Mouse (Mus musculus) erythroblast, embryonic 14.5 days (primary cell): ENCODE data around the gene Syt14. TPM values are rescaled to one million over a fixed set of nuclear protein-coding genes. Genes with fewer than 3 reads are reported as not detected.
A peak's percentile ranks its signal among the peaks of the same experiment; 100 is the strongest.

Experiments used
- H3K27me3 ChIP-seq: 2 replicates; pipeline ENCODE4 v1.6.1; 2012; ENCODE audit warnings: inconsistent platforms; ENCODE audit not compliant: control insufficient read depth
- H3K36me3 ChIP-seq: 2 replicates; pipeline ENCODE4 v1.6.1; 2012; ENCODE audit warnings: mild to moderate bottlenecking, inconsistent platforms; ENCODE audit not compliant: control insufficient read depth
- H3K4me1 ChIP-seq: 2 replicates; pipeline ENCODE4 v1.6.1; 2012; ENCODE audit warnings: inconsistent platforms; ENCODE audit not compliant: control insufficient read depth
- H3K4me3 ChIP-seq: replicated peaks from 2 replicates; pipeline ENCODE3; 2012; ENCODE audit warnings: moderate library complexity, mild to moderate bottlenecking, inconsistent platforms
- H3K9me3 ChIP-seq: 2 replicates; pipeline ENCODE4 v1.6.1; 2012; ENCODE audit warnings: low read length, inconsistent platforms, mixed read lengths; ENCODE audit not compliant: control insufficient read depth
- GATA1 ChIP-seq: IDR thresholded peaks from 2 replicates; pipeline ENCODE4 v1.6.1; 2012; ENCODE audit warnings: low read length, inconsistent platforms, mixed read lengths
- TAL1 ChIP-seq: IDR thresholded peaks from 3 replicates; pipeline ENCODE4 v1.6.1; 2012; ENCODE audit warnings: low read length, inconsistent platforms, mixed read lengths
- polyA plus RNA-seq: library from polyadenylated mRNA; stranded (reverse); fragments of >175 nt; gene quantifications from 2 replicates; pipeline ENCODE4 v1.2.3, GENCODE M21; 2012

Syt14 gene
- polyA plus RNA-seq, 1 experiment = 0.53 TPM

GRCm38 (mm10) chr1:192857582-192857981 is 178.0 kb downstream of the Syt14 start:
- no peak for TF ChIP-seq GATA1
- no peak for TF ChIP-seq TAL1
- H3K27me3 ChIP-seq = peaks cover 58% of the 10 kb centered on the region

GRCm38 (mm10) chr1:192856931-192857330 is 178.6 kb downstream of the Syt14 start:
- H3K4me3 ChIP-seq = no peak overlapping the region
- no peaks in the 10 kb centered on the region for H3K4me1 ChIP-seq
- no peaks in the 10 kb centered on the region for H3K36me3 ChIP-seq
- no peaks in the 10 kb centered on the region for H3K9me3 ChIP-seq
- TF ChIP-seq TAL1 (no peak), GATA1 (no peak)
- peaks cover 65% of the 10 kb centered on the region for H3K27me3 ChIP-seq

More at GRCm38 (mm10) chr1:192857582-192857981, 178.0 kb downstream of the Syt14 start:
- H3K9me3 ChIP-seq = no peaks in the 10 kb centered on the region
- no peak overlapping the region for H3K4me3 ChIP-seq
- no peaks in the 10 kb centered on the region for H3K36me3 ChIP-seq
- H3K4me1 ChIP-seq = no peaks in the 10 kb centered on the region

- TF ChIP-seq TAL1 (no peak), GATA1 (no peak)
- Histone ChIP-seq H3K4me1 (no peaks in the 10 kb centered on the region), H3K4me3 (no peak overlapping the region), H3K36me3 (no peaks in the 10 kb centered on the region), H3K9me3 (no peaks in the 10 kb centered on the region), H3K27me3 (peaks cover 70% of the 10 kb centered on the region)
Measured at GRCm38 (mm10) chr1:192856411-192856810, 179.2 kb downstream of the Syt14 start.

- H3K36me3 ChIP-seq = no peaks in the 10 kb centered on the region
- no peaks in the 10 kb centered on the region for H3K9me3 ChIP-seq
- H3K27me3 ChIP-seq = peaks cover 77% of the 10 kb centered on the region
- H3K4me3 ChIP-seq = peak within 1 kb of the TSS; percentile 26
- H3K4me1 ChIP-seq = no peaks in the 10 kb centered on the region
- TF ChIP-seq GATA1 (no peak), TAL1 (no peak)
Measured at GRCm38 (mm10) chr1:192855474-192856230, 179.9 kb downstream of the Syt14 start, which contains the start of gene Sertad4. Gene Sertad4, minus strand, starts transcription at chr1:192855756.

- Histone ChIP-seq H3K9me3 (no peaks in the 10 kb centered on the region), H3K27me3 (peaks cover 81% of the 10 kb centered on the region), H3K4me3 (peak overlapping the region; percentile 26)
Measured at GRCm38 (mm10) chr1:192854819-192855271, 180.7 kb downstream of the Syt14 start.

GRCm38 (mm10) chr1:192853988-192854818 is 181.4 kb downstream of the Syt14 start:
- Histone ChIP-seq H3K4me3 (no peak overlapping the region), H3K4me1 (no peaks in the 10 kb centered on the region), H3K36me3 (no peaks in the 10 kb centered on the region), H3K9me3 (no peaks in the 10 kb centered on the region), H3K27me3 (peaks cover 86% of the 10 kb centered on the region)
- no peak for TF ChIP-seq GATA1
- no peak for TF ChIP-seq TAL1

More at GRCm38 (mm10) chr1:192854819-192855271, 180.7 kb downstream of the Syt14 start:
- no peaks in the 10 kb centered on the region for H3K36me3 ChIP-seq
- no peaks in the 10 kb centered on the region for H3K4me1 ChIP-seq
- TF ChIP-seq TAL1 (no peak), GATA1 (no peak)

- no peaks in the 10 kb centered on the region for H3K36me3 ChIP-seq
- H3K27me3 ChIP-seq = peaks cover 93% of the 10 kb centered on the region
- H3K9me3 ChIP-seq = no peaks in the 10 kb centered on the region
- H3K4me1 ChIP-seq = no peaks in the 10 kb centered on the region
- no peak overlapping the region for H3K4me3 ChIP-seq
- TF ChIP-seq GATA1 = no peak
- TF ChIP-seq TAL1 = no peak
Measured at GRCm38 (mm10) chr1:192853429-192853828, 182.1 kb downstream of the Syt14 start.

- Histone ChIP-seq H3K9me3 (no peaks in the 10 kb centered on the region), H3K4me3 (no peak overlapping the region), H3K4me1 (no peaks in the 10 kb centered on the region), H3K27me3 (peaks cover 80% of the 10 kb centered on the region), H3K36me3 (no peaks in the 10 kb centered on the region)
- TF ChIP-seq TAL1 (no peak), GATA1 (no peak)
Measured at GRCm38 (mm10) chr1:192852047-192852446, 183.5 kb downstream of the Syt14 start.

- H3K27me3 ChIP-seq = peaks cover 76% of the 10 kb centered on the region
- H3K4me1 ChIP-seq = no peaks in the 10 kb centered on the region
- no peak overlapping the region for H3K4me3 ChIP-seq
- TF ChIP-seq TAL1 (no peak), GATA1 (no peak)
- H3K36me3 ChIP-seq = no peaks in the 10 kb centered on the region
- no peaks in the 10 kb centered on the region for H3K9me3 ChIP-seq
Measured at GRCm38 (mm10) chr1:192851640-192852039, 183.9 kb downstream of the Syt14 start.
